Mouse (Mus musculus) stomach, postnatal 0 days (tissue): ENCODE results near the gene Klf12.

Source experiments
- CTCF ChIP-seq: IDR thresholded peaks from 2 replicates; pipeline ENCODE4 v1.5.1; 2016; ENCODE audit warnings: antibody characterized with exemption, low read depth, mild to moderate bottlenecking, moderate library complexity
- EP300 ChIP-seq: optimal IDR thresholded peaks from 2 replicates; pipeline ENCODE3; 2016; ENCODE audit warnings: antibody characterized with exemption

DNA sequence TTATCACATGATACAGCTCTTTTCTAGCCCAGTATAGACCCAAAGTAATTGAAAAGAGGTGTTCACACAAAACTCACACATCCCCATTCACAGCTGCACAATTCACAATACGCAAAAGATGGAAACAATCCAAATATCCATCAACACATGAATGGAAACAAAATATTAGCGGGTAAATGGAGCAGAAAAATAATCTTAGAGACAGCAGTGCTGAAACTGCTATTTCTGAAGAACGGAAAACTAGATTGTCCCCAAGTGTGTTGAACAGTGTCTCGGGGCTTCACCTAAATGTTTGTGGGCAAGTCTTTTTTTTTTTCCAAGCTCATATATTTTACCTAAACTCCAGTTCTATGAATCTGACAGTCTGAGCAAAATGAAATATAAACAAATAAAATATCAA is 44.6 kb downstream of the Klf12 start:
- TF ChIP-seq CTCF (no peak), EP300 (no peak)
